Mouse (Mus musculus): ENCODE results near the gene Tmem210.
A peak's percentile ranks its signal among the peaks of the same experiment; 100 is the strongest.

Gene Tmem210

GRCm38 (mm10) chr2:25297093-25297492 is 9.1 kb downstream of the Tmem210 start:
- no peak for DNase-seq (ENCODE audit: low read depth, low spot score)

- no peak for DNase-seq (ENCODE audit: low read depth, low spot score)
Measured at GRCm38 (mm10) chr2:25298046-25298445, 10.1 kb downstream of the Tmem210 start.

DNA sequence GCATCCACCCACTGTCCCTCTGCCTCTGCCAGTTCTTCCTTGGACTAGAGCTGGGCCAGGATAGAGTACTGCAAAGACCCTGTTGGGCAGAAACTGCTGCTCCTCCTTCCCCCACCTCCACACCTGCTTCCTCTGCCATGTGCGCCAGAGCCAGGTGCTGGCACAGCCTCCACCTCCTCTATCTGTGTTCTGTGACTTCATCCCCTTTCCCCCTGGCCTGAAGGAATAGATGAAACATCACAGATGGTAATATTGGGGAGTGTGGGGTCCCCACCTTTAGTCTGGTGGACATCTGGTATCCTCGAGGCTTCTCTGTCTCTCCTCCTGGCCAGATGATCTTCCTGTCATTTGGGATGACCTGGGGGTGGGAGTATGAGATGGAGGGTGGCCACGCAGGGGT is 15.5 kb downstream of the Tmem210 start:
- no peak for DNase-seq (ENCODE audit: low read depth, low spot score)

DNA sequence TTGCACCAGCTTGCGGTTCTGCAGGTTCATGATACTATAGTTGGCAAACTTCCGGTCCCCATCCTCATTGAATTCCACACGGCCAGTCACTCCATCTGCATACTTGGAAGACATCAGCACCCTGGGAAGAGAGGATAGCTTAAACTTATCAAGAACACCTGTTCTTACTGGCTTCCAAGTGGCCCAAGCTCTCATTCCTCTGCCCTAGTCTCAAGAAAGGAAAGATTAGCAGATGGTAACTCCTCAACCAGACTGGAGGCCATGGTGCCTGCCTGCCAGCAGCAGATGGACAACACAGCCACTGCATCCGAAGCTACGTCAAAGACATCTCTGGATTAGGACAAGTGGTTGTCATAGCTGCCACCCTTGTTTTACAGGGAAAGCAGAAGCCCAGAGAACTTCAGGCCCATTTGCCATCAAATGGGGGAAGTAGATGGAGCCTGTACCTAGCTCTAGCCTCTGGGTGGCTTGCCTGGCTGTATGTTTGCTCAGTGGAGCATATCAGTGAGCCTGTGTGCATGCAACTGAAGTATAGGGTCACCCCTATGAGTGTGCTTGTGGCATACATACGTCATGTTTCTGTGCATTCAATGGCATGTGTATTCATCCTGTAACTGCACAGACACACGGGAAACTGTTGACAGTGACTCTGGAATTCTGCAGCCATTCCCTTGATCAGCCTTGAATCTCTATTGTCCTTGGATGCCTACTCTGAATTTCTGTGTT is 16.1 kb downstream of the Tmem210 start:
- DNase-seq (ENCODE audit: low read depth, low spot score), result no peak

DNA sequence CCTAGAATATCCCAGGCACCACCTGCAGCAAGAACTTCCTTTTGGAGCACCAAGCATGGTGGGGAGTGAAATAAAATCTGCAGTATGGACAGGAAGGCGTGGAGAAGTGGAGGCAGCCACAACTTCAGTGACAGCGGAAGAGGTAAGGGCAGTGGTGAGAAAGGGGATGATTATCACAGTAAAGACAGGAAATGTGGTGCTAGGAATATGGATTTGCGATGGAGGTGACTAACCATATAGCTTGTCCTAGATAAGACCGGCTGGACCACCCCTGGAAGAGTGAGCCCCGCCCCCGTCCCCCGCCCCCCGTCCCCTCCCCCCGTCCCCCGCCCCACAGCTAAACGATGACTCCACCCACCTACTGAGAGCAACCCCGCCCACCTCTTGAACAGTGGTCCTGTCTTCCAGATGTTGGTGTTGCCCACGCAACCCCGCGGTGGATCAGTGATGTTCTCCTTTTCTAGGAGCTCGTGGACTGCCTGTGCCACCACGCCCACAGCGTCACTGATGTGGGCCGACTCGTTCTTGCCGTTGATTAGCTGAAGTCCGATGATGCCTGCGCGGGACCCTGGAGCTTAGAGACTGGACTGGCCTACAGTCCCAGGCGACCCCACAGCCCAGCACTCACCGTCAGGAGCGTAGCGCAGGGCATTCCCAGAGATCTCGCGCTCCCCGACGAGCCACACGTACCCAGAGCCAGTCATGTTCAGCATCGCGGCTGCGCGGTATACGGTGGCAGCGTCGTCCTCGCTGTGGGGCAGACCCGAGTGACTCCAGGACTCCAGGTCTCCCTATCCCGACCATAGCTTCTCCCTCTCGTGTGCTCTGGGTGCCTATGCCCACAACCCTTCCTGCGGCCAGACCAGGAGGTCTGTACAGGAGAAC is 17.0 kb downstream of the Tmem210 start:
- peak; percentile 73 for DNase-seq (ENCODE audit: low read depth, low spot score)

- DNase-seq (ENCODE audit: low read depth, low spot score), result no peak
Measured at GRCm38 (mm10) chr2:25305587-25306359, 17.8 kb downstream of the Tmem210 start.

- no peak for DNase-seq (ENCODE audit: low read depth, low spot score)
Measured at GRCm38 (mm10) chr2:25310180-25310579, 22.2 kb downstream of the Tmem210 start.

DNA sequence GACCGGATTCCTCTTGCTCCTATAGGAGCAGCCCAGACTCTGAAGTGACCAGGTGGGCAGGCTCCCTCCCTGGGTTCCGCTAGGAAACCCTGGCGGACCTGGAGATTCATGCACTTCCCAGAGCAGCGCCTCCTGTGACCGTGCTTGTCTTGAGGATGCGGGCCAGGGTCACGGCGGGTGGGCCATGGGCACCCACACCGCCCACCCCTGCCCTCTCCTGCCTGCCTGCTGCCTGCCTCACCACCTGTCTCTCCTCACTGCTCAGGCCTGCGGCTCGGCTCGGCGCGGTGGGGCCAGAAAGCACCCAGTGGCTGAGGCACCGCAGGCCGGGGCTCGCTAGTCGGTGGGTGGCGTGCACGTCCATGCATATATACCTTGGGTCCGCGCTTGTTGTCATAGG is 23.0 kb downstream of the Tmem210 start:
- peak; percentile 54 for DNase-seq (ENCODE audit: low read depth, low spot score)

DNA sequence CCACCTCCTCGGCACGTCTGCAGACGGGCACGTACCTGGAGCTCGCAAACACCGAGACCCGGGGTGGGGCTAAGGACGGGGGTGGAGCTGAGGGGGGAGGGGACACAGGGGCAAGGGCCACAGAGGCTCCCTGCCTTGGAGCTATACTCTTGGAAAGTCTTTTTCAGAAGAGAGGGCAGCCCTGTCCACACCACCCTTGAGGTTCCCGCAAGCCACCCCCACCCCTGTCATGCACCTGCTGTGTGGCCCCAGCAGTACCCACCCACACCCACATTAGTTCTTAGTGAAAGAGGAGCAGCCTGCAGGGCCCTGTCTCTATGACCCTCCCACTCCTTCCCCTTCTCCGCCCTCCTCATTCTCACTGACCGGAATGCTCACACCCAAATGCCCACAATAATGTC is 23.5 kb downstream of the Tmem210 start:
- peak; percentile 67 for DNase-seq (ENCODE audit: low read depth, low spot score)

- DNase-seq (ENCODE audit: low read depth, low spot score), result peak; percentile 70
Measured at GRCm38 (mm10) chr2:25318119-25318966, 30.4 kb downstream of the Tmem210 start.

DNA sequence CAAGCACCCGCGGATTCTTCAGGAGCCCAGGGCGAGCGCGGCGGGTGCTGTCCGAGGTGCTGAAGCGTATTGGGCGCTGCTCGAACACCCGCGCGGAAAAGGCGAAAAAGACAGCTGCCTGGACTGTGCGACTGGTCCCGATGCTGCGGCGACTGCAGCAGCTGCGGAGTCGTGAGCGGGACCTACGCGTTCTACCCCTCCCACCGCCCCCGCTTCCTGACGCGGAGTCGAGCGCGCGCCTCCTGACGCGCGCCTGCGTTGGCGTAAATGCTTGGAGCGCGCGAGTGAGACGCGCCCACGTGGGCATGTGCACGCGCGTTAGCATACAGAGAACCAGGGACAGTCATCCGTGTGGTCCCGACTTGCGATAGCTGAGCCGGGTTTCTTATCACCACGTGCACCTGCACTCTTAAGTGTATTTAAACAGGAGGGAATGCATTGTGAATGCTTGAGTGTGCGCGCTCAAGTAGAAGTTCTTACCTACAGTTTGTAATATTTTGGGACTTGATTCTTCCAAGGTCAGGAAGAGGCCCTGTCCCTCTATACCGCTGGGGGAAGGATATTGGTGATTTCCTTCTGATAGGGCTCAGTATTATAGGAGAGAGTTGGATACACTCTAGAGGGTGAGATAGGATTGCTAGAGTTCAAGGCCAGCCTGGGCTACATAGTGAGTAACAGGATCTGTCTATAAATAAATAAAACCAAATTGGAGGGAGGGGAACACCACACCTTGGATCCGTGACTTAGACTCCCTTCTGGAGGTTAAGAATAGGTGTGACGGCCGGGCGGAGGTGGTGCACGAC is 31.2 kb downstream of the Tmem210 start, which contains the start of gene Grin1:
TSS of gene Grin1 (minus strand) at position 217 of the 803 bp plus-strand sequence.
- peak; percentile 88 for DNase-seq (ENCODE audit: low read depth, low spot score)

DNA sequence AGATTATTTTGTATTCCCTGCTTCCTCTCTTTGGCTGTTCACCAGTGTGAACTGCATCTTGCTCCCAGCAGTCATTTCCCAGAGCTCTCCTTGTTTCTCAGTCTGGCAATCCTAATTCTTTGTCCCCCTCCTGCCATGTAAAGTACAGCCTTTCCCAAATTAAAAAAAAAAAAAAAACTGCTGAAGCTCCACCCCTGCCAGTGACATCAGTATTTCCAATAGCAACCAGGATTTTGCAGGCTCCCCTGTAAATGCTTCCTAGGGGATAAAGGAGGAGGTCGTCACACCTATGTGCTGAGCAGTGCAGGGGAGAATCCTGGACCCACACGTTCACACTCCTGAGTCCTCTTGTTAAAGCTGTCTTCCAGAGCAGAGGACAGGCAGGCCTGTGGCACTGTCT is 32.1 kb downstream of the Tmem210 start:
- no peak for DNase-seq (ENCODE audit: low read depth, low spot score)

GRCm38 (mm10) chr2:25326036-25326435 is 38.1 kb downstream of the Tmem210 start:
- no peak for DNase-seq (ENCODE audit: low read depth, low spot score)

- DNase-seq (ENCODE audit: low read depth, low spot score), result peak; percentile 83
Measured at GRCm38 (mm10) chr2:25328440-25328839, 40.5 kb downstream of the Tmem210 start.

GRCm38 (mm10) chr2:25331470-25331869 is 43.5 kb downstream of the Tmem210 start:
- DNase-seq (ENCODE audit: low read depth, low spot score), result peak; percentile 44

DNA sequence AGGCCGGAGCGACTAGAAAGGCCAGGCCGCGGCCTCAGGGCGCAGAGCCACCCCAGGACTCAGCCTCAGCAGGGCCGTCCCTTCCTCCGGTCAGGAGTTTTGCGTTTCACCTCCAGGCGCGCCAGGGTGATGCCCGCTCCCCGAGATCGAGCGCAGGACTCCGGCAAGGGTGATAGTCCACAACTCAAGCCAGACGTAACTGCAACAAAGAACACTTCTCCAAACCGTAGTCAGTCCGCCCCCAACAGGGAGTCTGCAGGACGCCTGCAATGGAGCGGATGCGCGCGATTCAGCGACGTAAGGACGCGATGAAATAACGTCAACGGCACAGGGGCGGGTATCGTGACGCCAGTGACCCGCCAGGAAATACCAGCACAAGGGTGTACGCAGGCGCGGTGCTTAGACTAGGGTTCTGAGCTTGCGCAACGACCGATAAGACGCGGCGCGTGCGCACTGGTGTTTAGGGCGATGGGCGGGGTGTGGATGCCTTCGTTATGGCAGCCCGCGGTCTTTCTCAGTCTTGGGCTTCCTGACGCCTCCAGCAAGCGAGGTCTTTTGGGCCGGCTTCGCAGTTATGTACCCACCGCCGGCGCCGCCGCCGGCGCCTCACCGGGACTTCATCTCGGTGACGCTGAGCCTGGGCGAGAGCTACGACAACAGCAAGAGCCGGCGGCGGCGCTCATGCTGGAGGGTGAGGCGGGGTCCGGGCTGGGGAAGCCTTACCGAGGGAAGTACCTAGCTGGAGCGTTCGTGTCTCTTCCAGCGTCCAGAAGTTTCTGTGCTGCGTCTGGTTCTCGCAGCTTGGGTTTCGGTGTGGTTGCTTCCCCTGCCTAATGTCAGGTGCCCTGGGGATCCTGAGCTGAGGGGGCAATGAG is 44.6 kb downstream of the Tmem210 start, which contains the start of gene Man1b1:
TSS of gene Man1b1 (plus strand) at position 53 of the 875 bp plus-strand sequence.
- peak; percentile 99 for DNase-seq (ENCODE audit: low read depth, low spot score)

GRCm38 (mm10) chr2:25333569-25333968 is 45.6 kb downstream of the Tmem210 start:
- no peak for DNase-seq (ENCODE audit: low read depth, low spot score)

DNA sequence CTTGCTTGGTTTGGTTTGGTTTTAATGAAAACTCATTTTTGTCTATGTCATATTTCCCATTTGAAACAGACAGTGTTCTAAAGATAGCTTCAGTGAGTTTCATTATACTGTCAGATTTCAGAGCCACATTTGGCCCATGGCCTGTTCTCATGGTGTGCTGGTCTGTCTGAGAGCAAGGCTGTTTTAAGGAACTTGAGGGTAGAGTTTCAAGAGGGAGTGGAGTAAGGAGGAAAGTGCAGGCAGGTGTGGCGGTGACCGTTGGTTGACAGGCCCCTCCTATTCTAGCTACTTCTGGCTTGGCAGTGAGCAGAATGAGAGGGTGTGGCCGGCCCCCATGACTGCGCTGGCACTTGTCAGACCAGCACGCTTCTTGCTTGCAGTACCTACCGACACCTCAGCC is 50.4 kb downstream of the Tmem210 start:
- DNase-seq (ENCODE audit: low read depth, low spot score), result no peak

Data from R1 (cell line).